Mouse (Mus musculus) kidney, embryonic 15.5 days (tissue): ENCODE results near the gene Cntnap5a. TPM values are rescaled to one million over a fixed set of nuclear protein-coding genes. Genes with fewer than 3 reads are reported as not detected.
A peak's percentile ranks its signal among the peaks of the same experiment; 100 is the strongest.

ENCODE experiments used
- ATAC-seq: fragments of 200-750 bp; cut with Nextera tagmentation; replicated peaks from 2 replicates; pipeline ENCODE4 v1.8.0; 2017; ENCODE audit warnings: moderate TSS enrichment; ENCODE audit not compliant: low FRiP score
- H3K27ac ChIP-seq: fragments of 300-500 bp; sonication (generic); 2 replicates; pipeline ENCODE4 v1.5.1; 2015; ENCODE audit warnings: mild to moderate bottlenecking, inconsistent platforms
- H3K27me3 ChIP-seq: fragments of 300-500 bp; sonication (generic); 2 replicates; pipeline ENCODE4 v1.6.1; 2015; ENCODE audit warnings: inconsistent platforms
- H3K36me3 ChIP-seq: fragments of 300-500 bp; sonication (generic); 2 replicates; pipeline ENCODE4 v1.6.1; 2015; ENCODE audit warnings: inconsistent platforms
- H3K4me1 ChIP-seq: fragments of 300-500 bp; sonication (generic); 2 replicates; pipeline ENCODE4 v1.6.1; 2015; ENCODE audit warnings: inconsistent platforms
- H3K4me2 ChIP-seq: fragments of 300-500 bp; sonication (generic); 2 replicates; pipeline ENCODE4 v1.6.1; 2015; ENCODE audit warnings: moderate library complexity, mild to moderate bottlenecking, inconsistent platforms
- H3K4me3 ChIP-seq: fragments of 300-500 bp; sonication (generic); replicated peaks from 2 replicates; pipeline ENCODE4 v1.5.1; 2015; ENCODE audit warnings: mild to moderate bottlenecking, inconsistent platforms
- H3K9ac ChIP-seq: fragments of 300-500 bp; sonication (generic); 2 replicates; pipeline ENCODE4 v1.6.1; 2015; ENCODE audit warnings: mild to moderate bottlenecking, inconsistent platforms
- H3K9me3 ChIP-seq: fragments of 300-500 bp; sonication (generic); replicated peaks from 2 replicates; pipeline ENCODE4 v1.6.1; 2016; ENCODE audit warnings: inconsistent platforms
- WGBS: fragments of 180-500 bp; shearing (Covaris S2); methylation state at CpG from one replicate; pipeline ENCODE4 v1.1.7; 2015; ENCODE audit warnings: mixed read lengths; 5-methylcytosine and 5-hydroxymethylcytosine counted together
- polyA plus RNA-seq: library from polyadenylated mRNA; unstranded; fragments of >200 nt; fragmentation: Nextera tagmentation; extraction: Ambion mirVana; gene quantifications from 2 replicates; pipeline ENCODE4 v1.2.1, GENCODE M21; 2015

Cntnap5a gene
- polyA plus RNA-seq, 1 experiment from 2014 or later = 0.04 TPM

- no peaks in the 10 kb centered on the region for H3K27me3 ChIP-seq
- no peaks in the 10 kb centered on the region for H3K4me1 ChIP-seq
- no peak overlapping the region for H3K4me3 ChIP-seq
- H3K36me3 ChIP-seq = no peaks in the 10 kb centered on the region
- no peak overlapping the region for H3K9ac ChIP-seq
- H3K4me2 ChIP-seq = no peak overlapping the region
- H3K9me3 ChIP-seq = no peaks in the 10 kb centered on the region
- H3K27ac ChIP-seq = no peak overlapping the region
- no peak for ATAC-seq
Observed at GRCm38 (mm10) chr1:116281144-116281543, 596.6 kb downstream of the Cntnap5a start.

- H3K4me2 ChIP-seq = no peak overlapping the region
- H3K4me3 ChIP-seq = no peak overlapping the region
- H3K36me3 ChIP-seq = no peaks in the 10 kb centered on the region
- no peaks in the 10 kb centered on the region for H3K27me3 ChIP-seq
- no peaks in the 10 kb centered on the region for H3K4me1 ChIP-seq
- H3K27ac ChIP-seq = no peak overlapping the region
- H3K9ac ChIP-seq = no peak overlapping the region
- no peaks in the 10 kb centered on the region for H3K9me3 ChIP-seq
- 0 out of 2 replicates have a peak, but pooled peaks have one; percentile 36 for ATAC-seq
- WGBS = 23% methylated on average over 1 of the region's 1 CpGs
Observed at GRCm38 (mm10) chr1:116283968-116284367, 599.4 kb downstream of the Cntnap5a start.

- Histone ChIP-seq H3K9me3 (no peaks in the 10 kb centered on the region), H3K4me2 (no peak overlapping the region), H3K36me3 (no peaks in the 10 kb centered on the region), H3K4me1 (no peaks in the 10 kb centered on the region), H3K27ac (no peak overlapping the region), H3K27me3 (no peaks in the 10 kb centered on the region), H3K9ac (no peak overlapping the region), H3K4me3 (no peak overlapping the region)
- no peak for ATAC-seq
- 62% methylated on average over 3 of the region's 3 CpGs for WGBS
Observed at GRCm38 (mm10) chr1:116306555-116306954, 622.0 kb downstream of the Cntnap5a start.

GRCm38 (mm10) chr1:116311512-116311911 lies 627.0 kb downstream of the Cntnap5a start:
- Histone ChIP-seq H3K9ac (no peak overlapping the region), H3K27me3 (no peaks in the 10 kb centered on the region), H3K36me3 (no peaks in the 10 kb centered on the region), H3K4me2 (no peak overlapping the region), H3K4me3 (no peak overlapping the region), H3K4me1 (no peaks in the 10 kb centered on the region), H3K9me3 (no peaks in the 10 kb centered on the region), H3K27ac (no peak overlapping the region)
- no peak for ATAC-seq
- WGBS = 61% methylated on average over 3 of the region's 3 CpGs

- H3K27me3 ChIP-seq = no peaks in the 10 kb centered on the region
- no peak for ATAC-seq
- no peaks in the 10 kb centered on the region for H3K9me3 ChIP-seq
Observed at GRCm38 (mm10) chr1:116313269-116313668, 628.7 kb downstream of the Cntnap5a start.

GRCm38 (mm10) chr1:116324505-116324904 lies 639.9 kb downstream of the Cntnap5a start:
- H3K4me1 ChIP-seq = no peaks in the 10 kb centered on the region
- ATAC-seq = no peak
- no peak overlapping the region for H3K27ac ChIP-seq
- no peak overlapping the region for H3K4me3 ChIP-seq
- no peak overlapping the region for H3K4me2 ChIP-seq
- no peaks in the 10 kb centered on the region for H3K27me3 ChIP-seq
- no peak overlapping the region for H3K9ac ChIP-seq
- H3K9me3 ChIP-seq = no peaks in the 10 kb centered on the region
- H3K36me3 ChIP-seq = no peaks in the 10 kb centered on the region

More at GRCm38 (mm10) chr1:116313269-116313668, 628.7 kb downstream of the Cntnap5a start:
- H3K9ac ChIP-seq = no peak overlapping the region
- no peak overlapping the region for H3K27ac ChIP-seq
- no peak overlapping the region for H3K4me3 ChIP-seq
- no peaks in the 10 kb centered on the region for H3K36me3 ChIP-seq
- H3K4me2 ChIP-seq = no peak overlapping the region
- H3K4me1 ChIP-seq = no peaks in the 10 kb centered on the region

GRCm38 (mm10) chr1:116353669-116354068 lies 669.1 kb downstream of the Cntnap5a start:
- no peaks in the 10 kb centered on the region for H3K9me3 ChIP-seq
- H3K27me3 ChIP-seq = no peaks in the 10 kb centered on the region
- H3K4me2 ChIP-seq = no peak overlapping the region
- H3K4me3 ChIP-seq = no peak overlapping the region
- no peaks in the 10 kb centered on the region for H3K4me1 ChIP-seq
- no peaks in the 10 kb centered on the region for H3K36me3 ChIP-seq
- H3K9ac ChIP-seq = no peak overlapping the region
- no peak for ATAC-seq
- H3K27ac ChIP-seq = no peak overlapping the region

GRCm38 (mm10) chr1:116365606-116366005 lies 681.0 kb downstream of the Cntnap5a start:
- Histone ChIP-seq H3K27ac (no peak overlapping the region), H3K36me3 (no peaks in the 10 kb centered on the region), H3K9me3 (no peaks in the 10 kb centered on the region), H3K4me1 (no peaks in the 10 kb centered on the region), H3K4me3 (no peak overlapping the region), H3K27me3 (no peaks in the 10 kb centered on the region), H3K9ac (no peak overlapping the region), H3K4me2 (no peak overlapping the region)
- WGBS = 56% methylated on average over 2 of the region's 2 CpGs
- no peak for ATAC-seq

GRCm38 (mm10) chr1:116366171-116366570 lies 681.6 kb downstream of the Cntnap5a start:
- no peak overlapping the region for H3K9ac ChIP-seq
- no peak overlapping the region for H3K4me2 ChIP-seq
- no peaks in the 10 kb centered on the region for H3K4me1 ChIP-seq
- WGBS = 55% methylated on average over 2 of the region's 2 CpGs
- no peak overlapping the region for H3K4me3 ChIP-seq
- H3K27me3 ChIP-seq = no peaks in the 10 kb centered on the region
- H3K36me3 ChIP-seq = no peaks in the 10 kb centered on the region
- no peak overlapping the region for H3K27ac ChIP-seq
- no peaks in the 10 kb centered on the region for H3K9me3 ChIP-seq
- no peak for ATAC-seq

GRCm38 (mm10) chr1:116366806-116367205 lies 682.2 kb downstream of the Cntnap5a start:
- no peak overlapping the region for H3K4me3 ChIP-seq
- no peak for ATAC-seq
- H3K27me3 ChIP-seq = no peaks in the 10 kb centered on the region

GRCm38 (mm10) chr1:116367572-116367971 lies 683.0 kb downstream of the Cntnap5a start:
- Histone ChIP-seq H3K4me2 (no peak overlapping the region), H3K9ac (no peak overlapping the region), H3K27me3 (no peaks in the 10 kb centered on the region), H3K9me3 (no peaks in the 10 kb centered on the region), H3K36me3 (no peaks in the 10 kb centered on the region), H3K4me3 (no peak overlapping the region), H3K27ac (no peak overlapping the region), H3K4me1 (no peaks in the 10 kb centered on the region)
- 72% methylated on average over 7 of the region's 7 CpGs for WGBS
- ATAC-seq = no peak

More at GRCm38 (mm10) chr1:116366806-116367205, 682.2 kb downstream of the Cntnap5a start:
- Histone ChIP-seq H3K4me2 (no peak overlapping the region), H3K27ac (no peak overlapping the region), H3K9me3 (no peaks in the 10 kb centered on the region), H3K9ac (no peak overlapping the region), H3K36me3 (no peaks in the 10 kb centered on the region), H3K4me1 (no peaks in the 10 kb centered on the region)

GRCm38 (mm10) chr1:116370817-116371216 lies 686.3 kb downstream of the Cntnap5a start:
- ATAC-seq = no peak
- Histone ChIP-seq H3K4me2 (no peak overlapping the region), H3K27ac (no peak overlapping the region), H3K36me3 (no peaks in the 10 kb centered on the region), H3K9me3 (no peaks in the 10 kb centered on the region), H3K27me3 (no peaks in the 10 kb centered on the region), H3K4me1 (no peaks in the 10 kb centered on the region), H3K9ac (no peak overlapping the region), H3K4me3 (no peak overlapping the region)
- WGBS = 97% methylated on average over 4 of the region's 4 CpGs

GRCm38 (mm10) chr1:116373551-116373950 lies 689.0 kb downstream of the Cntnap5a start:
- no peaks in the 10 kb centered on the region for H3K27me3 ChIP-seq
- H3K9me3 ChIP-seq = no peaks in the 10 kb centered on the region
- no peaks in the 10 kb centered on the region for H3K36me3 ChIP-seq
- no peaks in the 10 kb centered on the region for H3K4me1 ChIP-seq
- no peak overlapping the region for H3K27ac ChIP-seq
- no peak overlapping the region for H3K9ac ChIP-seq
- 67% methylated on average over 1 of the region's 1 CpGs for WGBS
- no peak overlapping the region for H3K4me3 ChIP-seq
- H3K4me2 ChIP-seq = no peak overlapping the region
- ATAC-seq = no peak
